Mouse (Mus musculus): ENCODE measurements around the gene Bmpr2. TPM values are rescaled to one million over a fixed set of nuclear protein-coding genes. Genes with fewer than 3 reads are reported as not detected.

Bmpr2 gene
- 16.6 and 17.7 TPM in 2 replicates for total RNA-seq (2023)

DNA sequence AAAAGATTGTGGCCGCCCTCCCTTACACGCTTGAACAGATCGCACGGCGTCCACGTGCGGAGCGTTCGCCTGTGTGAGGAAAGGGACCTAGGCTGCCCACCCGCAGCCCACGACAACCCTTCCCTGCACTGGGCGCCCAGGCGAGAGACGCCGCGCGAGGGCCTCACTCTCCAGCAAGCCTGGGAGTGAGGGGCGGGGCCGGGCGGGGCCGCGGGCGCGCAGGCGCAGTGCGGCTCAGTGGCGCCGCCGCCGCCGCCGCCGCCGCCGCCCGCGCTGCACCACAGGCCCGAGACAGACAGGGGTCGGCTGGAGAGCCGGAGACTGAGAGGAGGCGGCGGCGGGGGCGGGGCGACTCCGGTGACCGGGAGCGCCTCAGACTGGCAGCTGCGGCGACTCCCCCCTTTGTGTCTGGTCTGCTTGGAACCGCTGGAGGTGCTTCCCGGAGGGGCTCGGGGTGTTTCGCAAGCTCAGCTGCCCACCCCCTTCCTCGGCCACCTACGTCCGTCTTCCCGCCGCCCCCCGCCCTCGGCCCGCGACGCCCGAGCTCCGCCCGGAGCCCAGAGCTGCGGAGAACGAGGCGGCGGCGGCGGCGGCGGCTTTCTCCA, at the start of gene Bmpr2:
Gene Bmpr2, plus strand, starts transcription at position 237 of the 605 bp plus-strand sequence.

DNA sequence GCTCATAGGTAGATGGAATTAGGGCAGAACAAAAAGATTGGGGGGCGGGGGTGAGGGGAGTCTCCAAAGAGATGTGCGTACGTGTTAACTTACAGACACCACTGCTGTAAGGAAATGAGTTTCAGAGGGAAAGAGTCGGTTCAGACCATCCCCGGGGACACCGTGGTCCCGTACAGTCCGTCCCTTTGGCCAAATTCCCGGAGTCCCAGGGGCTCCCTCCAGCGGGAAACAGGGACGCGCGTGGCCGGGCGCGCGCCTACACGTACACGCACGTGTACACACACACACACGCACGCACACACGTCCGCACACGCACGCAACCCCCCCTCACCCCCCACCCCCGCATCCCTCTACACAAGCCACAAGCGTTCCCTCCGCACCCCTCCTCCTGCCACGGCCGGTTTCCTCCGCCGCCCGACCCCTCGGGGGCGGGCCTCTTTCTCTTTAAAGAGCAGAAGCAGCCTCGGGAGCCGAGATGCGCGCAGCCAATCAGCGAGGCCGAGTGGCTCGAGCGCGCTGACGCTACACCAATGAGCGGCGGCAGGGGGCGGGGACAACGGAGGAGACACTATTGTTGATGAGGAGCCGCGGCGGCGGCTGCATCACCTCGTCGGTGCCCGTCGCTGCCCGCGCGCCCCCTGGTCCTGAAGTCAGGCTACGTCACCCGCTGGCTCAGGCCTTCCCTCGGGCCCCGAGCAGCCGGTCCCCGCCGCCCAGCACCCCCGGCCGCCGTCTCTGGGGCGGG, 149.4 kb downstream of the Bmpr2 start, which contains the start of gene Fam117b:
Gene Fam117b, plus strand, starts transcription at position 594 of the 745 bp plus-strand sequence.

Other genes with a start within 250 kb of the Bmpr2 start
- gene Gm973, start 247.1 kb upstream of the Bmpr2 start, total RNA-seq (2023), result not detected in 2 replicates
- 79.0 and 84.2 TPM in 2 replicates for gene Sumo1, start 92.6 kb upstream of the Bmpr2 start, total RNA-seq (2023)
- 48.3 and 79.0 TPM in 2 replicates for gene Nop58, start 78.4 kb upstream of the Bmpr2 start, total RNA-seq (2023)
- gene Fam117b, start 149.6 kb downstream of the Bmpr2 start, total RNA-seq (2023), result 70.8 and 86.1 TPM in 2 replicates

Measured in neutrophil, adult 65 days (primary cell).